In genomic region chr12:55453924-55454323, GRCm38 (mm10) we compare ENCODE assay signal across 31 mouse cellular contexts. TPM values are rescaled to one million over a fixed set of nuclear protein-coding genes. Genes with fewer than 3 reads are reported as not detected.
DNase-seq lines count a peak whose midpoint lies in the region; ATAC-seq and TF ChIP-seq lines count a peak whose summit lies in the region.
"Had no signal": no experiment of that assay in that cellular context is flagged by ENCODE, and none has a peak within 500 bp of the region (broad histone marks: within the 10 kb centered on the region; RNA-seq: fewer than 3 reads in every experiment).

No protein-coding gene starts in this region.

- 46% methylated on average over 4 of the region's 4 CpGs for WGBS in lung, embryonic 14.5 days
- 80% methylated on average over 4 of the region's 4 CpGs for WGBS in embryonic facial prominence, embryonic 10.5 days
- WGBS in stomach, embryonic 15.5 days, result 41% methylated on average over 4 of the region's 4 CpGs

- DNase-seq in lung, embryonic 14.5 days, result peak; percentile 61
- DNase-seq in lung, postnatal 36 days, result no peak
- peak; percentile 48 for DNase-seq in NIH3T3 (ENCODE audit: low read depth)
- no peak for DNase-seq in embryonic facial prominence, embryonic 10.5 days (ENCODE audit: low spot score)
- DNase-seq in neural tube, embryonic 10.5 days (ENCODE audit: extremely low spot score, low spot score), result no peak
- DNase-seq: adrenal gland, adult 2 months; adrenal gland, postnatal 36 days; B cell, adult 2 months; cerebellum, adult 2 months; cerebellum, postnatal 14 days; gastrocnemius, postnatal 36 days; heart, adult 18-20 months; heart, postnatal 36 days; kidney, adult 11 months; layer of hippocampus, postnatal 36 days; lung, postnatal 4 days; retina, postnatal 1 day; right cerebral cortex, postnatal 14 days; thymus, adult 2 months; thymus, postnatal 4 days had no signal

- no peak for ATAC-seq in lung, embryonic 14.5 days (ENCODE audit: insufficient read depth)
- no peak for ATAC-seq in stomach, embryonic 15.5 days (ENCODE audit: insufficient read depth, low FRiP score, low read depth)
- ATAC-seq: activated CD4-positive, CD25-positive, alpha-beta regulatory T cell, adult 4 months; forebrain, embryonic 15.5 days; midbrain, embryonic 13.5 days had no signal

- H3K27ac ChIP-seq in lung, embryonic 14.5 days (ENCODE audit: low read depth), result no peak overlapping the region
- peak overlapping the region; percentile 77; the same call in 1 of the 2 replicates for H3K27ac ChIP-seq in embryonic facial prominence, embryonic 10.5 days (replicated peaks)
- peak overlapping the region; percentile 23; the same call in 1 of the 2 replicates for H3K27ac ChIP-seq in stomach, embryonic 15.5 days
- H3K27ac ChIP-seq: forebrain, embryonic 10.5 days; forebrain, embryonic 15.5 days; hindbrain, embryonic 13.5 days; liver, embryonic 15.5 days; midbrain, embryonic 13.5 days; neural tube, embryonic 15.5 days had no signal

- 0 out of 2 replicates have a peak, but pooled peaks cover 11% of the 10 kb centered on the region for H3K4me1 ChIP-seq in lung, embryonic 14.5 days (ENCODE audit: insufficient read depth)
- peaks cover 39% of the 10 kb centered on the region for H3K4me1 ChIP-seq in embryonic facial prominence, embryonic 10.5 days
- H3K4me1 ChIP-seq in stomach, embryonic 15.5 days, result peaks cover 18% of the 10 kb centered on the region
- H3K4me1 ChIP-seq: forebrain, embryonic 15.5 days; hindbrain, embryonic 13.5 days; midbrain, embryonic 13.5 days had no signal

- no peaks in the 10 kb centered on the region for H3K36me3 ChIP-seq in lung, embryonic 14.5 days (ENCODE audit: insufficient read depth)
- H3K36me3 ChIP-seq in embryonic facial prominence, embryonic 10.5 days (replicated peaks), result no peaks in the 10 kb centered on the region
- no peaks in the 10 kb centered on the region for H3K36me3 ChIP-seq in stomach, embryonic 15.5 days
- H3K36me3 ChIP-seq: forebrain, embryonic 10.5 days; forebrain, embryonic 15.5 days; hindbrain, embryonic 13.5 days; kidney, embryonic 15.5 days; liver, embryonic 15.5 days; midbrain, embryonic 13.5 days; neural tube, embryonic 15.5 days had no signal

- no peaks in the 10 kb centered on the region for H3K9me3 ChIP-seq in lung, embryonic 14.5 days (ENCODE audit: low read depth, low read length)
- H3K9me3 ChIP-seq in embryonic facial prominence, embryonic 10.5 days, result no peaks in the 10 kb centered on the region
- no peaks in the 10 kb centered on the region for H3K9me3 ChIP-seq in stomach, embryonic 15.5 days
- H3K9me3 ChIP-seq: forebrain, embryonic 10.5 days; forebrain, embryonic 15.5 days; hindbrain, embryonic 13.5 days; kidney, embryonic 15.5 days; liver, embryonic 15.5 days; megakaryocyte, embryonic 14.5 days; midbrain, embryonic 13.5 days; neural tube, embryonic 15.5 days had no signal

- no peaks in the 10 kb centered on the region for H3K27me3 ChIP-seq in lung, embryonic 14.5 days (ENCODE audit: insufficient read depth, low read length)
- no peaks in the 10 kb centered on the region for H3K27me3 ChIP-seq in embryonic facial prominence, embryonic 10.5 days (replicated peaks; ENCODE audit: low read depth, poor library complexity, severe bottlenecking)
- no peaks in the 10 kb centered on the region for H3K27me3 ChIP-seq in stomach, embryonic 15.5 days (replicated peaks)
- H3K27me3 ChIP-seq: forebrain, embryonic 15.5 days; hindbrain, embryonic 13.5 days; kidney, embryonic 15.5 days; midbrain, embryonic 13.5 days; neural tube, embryonic 15.5 days had no signal

- no peak overlapping the region for H3K9ac ChIP-seq in lung, embryonic 14.5 days
- no peak overlapping the region for H3K9ac ChIP-seq in stomach, embryonic 15.5 days
- H3K9ac ChIP-seq: forebrain, embryonic 15.5 days; hindbrain, embryonic 13.5 days; kidney, embryonic 15.5 days; liver, embryonic 15.5 days; midbrain, embryonic 13.5 days; neural tube, embryonic 15.5 days had no signal

- H3K4me2 ChIP-seq in lung, embryonic 14.5 days, result no peak overlapping the region
- no peak overlapping the region for H3K4me2 ChIP-seq in stomach, embryonic 15.5 days
- H3K4me2 ChIP-seq: forebrain, embryonic 15.5 days; heart, embryonic 11.5 days; hindbrain, embryonic 13.5 days; kidney, embryonic 15.5 days; liver, embryonic 15.5 days; midbrain, embryonic 13.5 days; neural tube, embryonic 15.5 days had no signal

- TF ChIP-seq CTCF in lung, embryonic 14.5 days (IDR thresholded peaks at IDR 0.05; ENCODE audit: low read depth), result no peak

- H3K4me3 ChIP-seq in lung, embryonic 14.5 days (ENCODE audit: low read depth, low read length), result no peak overlapping the region
- no peak overlapping the region for H3K4me3 ChIP-seq in embryonic facial prominence, embryonic 10.5 days
- H3K4me3 ChIP-seq in stomach, embryonic 15.5 days (replicated peaks), result no peak overlapping the region
- H3K4me3 ChIP-seq: forebrain, embryonic 10.5 days; forebrain, embryonic 15.5 days; hindbrain, embryonic 13.5 days; kidney, embryonic 15.5 days; liver, embryonic 15.5 days; megakaryocyte, embryonic 14.5 days; midbrain, embryonic 13.5 days; neural tube, embryonic 15.5 days had no signal

RNA-seq across cellular contexts. Expression of gene Nfkbia, which starts 38.5 kb away (rescaled TPM):
- polyA plus RNA-seq in lung, embryonic 14.5 days (2014; fragmentation: Nextera tagmentation; extraction: Ambion mirVana), result 81.0 and 93.6 TPM in 2 replicates
- polyA plus RNA-seq in embryonic facial prominence, embryonic 10.5 days (2016; fragmentation: Nextera tagmentation; extraction: Ambion mirVana), result 44.6 and 55.2 TPM in 2 replicates
- 78.4 and 81.8 TPM in 2 replicates for polyA plus RNA-seq in stomach, embryonic 15.5 days (2015; fragmentation: Nextera tagmentation; extraction: Ambion mirVana)

Comparison
In these comparisons a context has a peak if more than half of its experiments do, and no peak if none do; other contexts are left out.
1. DNase-seq: peak in lung, embryonic 14.5 days (single experiment) and NIH3T3 (single experiment); none in lung, postnatal 36 days (single experiment), embryonic facial prominence, embryonic 10.5 days (single experiment) and neural tube, embryonic 10.5 days (single experiment).